Mouse (Mus musculus) CH12.LX (cell line): ENCODE results near the gene Nck2. TPM values are rescaled to one million over a fixed set of nuclear protein-coding genes. Genes with fewer than 3 reads are reported as not detected.
A peak's percentile ranks its signal among the peaks of the same experiment; 100 is the strongest.

ENCODE experiments used
- DNase-seq: peaks from one replicate; pipeline ENCODE4 v3.0.0-alpha.2; 2013; ENCODE audit errors: extremely low read depth
- H3K27ac ChIP-seq: 2 replicates; pipeline ENCODE4 v1.5.1; 2012; ENCODE audit warnings: low read depth, mild to moderate bottlenecking, control low read depth, moderate library complexity; ENCODE audit not compliant: insufficient read depth
- H3K27me3 ChIP-seq: replicated peaks from 2 replicates; pipeline ENCODE3; 2012; ENCODE audit warnings: inconsistent platforms
- H3K36me3 ChIP-seq, 2 experiments: replicated peaks in 1 of 2; 2 replicates each; pipeline versions ENCODE3 to v1.6.1; 2012; ENCODE audit warnings: inconsistent platforms in 1 of 2, low read length in 1 of 2, mild to moderate bottlenecking in 1 of 2, mixed read lengths in 1 of 2, moderate library complexity in 1 of 2; ENCODE audit not compliant: control insufficient read depth in 1 of 2, insufficient read depth in 1 of 2
- H3K4me1 ChIP-seq, 2 experiments: 2 replicates each; pipeline ENCODE4 v1.6.1; 2012; ENCODE audit warnings: inconsistent platforms in 1 of 2, moderate library complexity in 1 of 2; ENCODE audit not compliant: insufficient read depth in 2 of 2, control insufficient read depth in 1 of 2
- H3K4me2 ChIP-seq: 2 replicates; pipeline ENCODE4 v1.6.1; 2012; ENCODE audit warnings: low read depth, mild to moderate bottlenecking, control low read depth; ENCODE audit not compliant: poor library complexity, insufficient read depth, severe bottlenecking
- H3K4me3 ChIP-seq, 3 experiments: fragments of 150-350 bp in 1 of 3; sonication (generic) in 1 of 3; replicated peaks in 1 of 3; 2 replicates each; pipeline versions ENCODE3 to v1.5.1; 2011 to 2012; ENCODE audit warnings: low read depth in 2 of 3, low read length in 2 of 3, mild to moderate bottlenecking in 2 of 3, moderate library complexity in 2 of 3, control low read depth in 1 of 3, improper control_type of control experiment in 1 of 3, inconsistent platforms in 1 of 3, mixed read lengths in 1 of 3; ENCODE audit not compliant: poor library complexity in 1 of 3
- H3K79me2 ChIP-seq: replicated peaks from 2 replicates; pipeline ENCODE4 v1.6.1; 2012; ENCODE audit warnings: mild to moderate bottlenecking, moderate library complexity; ENCODE audit not compliant: control insufficient read depth, poor library complexity, insufficient read depth, severe bottlenecking; ENCODE audit errors: extremely low read depth
- H3K9ac ChIP-seq: 2 replicates; pipeline ENCODE4 v1.6.1; 2012; ENCODE audit warnings: low read depth, mild to moderate bottlenecking, control low read depth, moderate library complexity; ENCODE audit not compliant: insufficient read depth
- H3K9me3 ChIP-seq: replicated peaks from 2 replicates; pipeline ENCODE3; 2012; ENCODE audit warnings: low read length, inconsistent platforms, mixed read lengths
- CHD1 ChIP-seq: IDR thresholded peaks from 2 replicates; pipeline ENCODE4 v1.6.1; 2012; ENCODE audit warnings: low read depth, low read length, improper control_type of control experiment, inconsistent platforms
- CHD2 ChIP-seq: IDR thresholded peaks from 2 replicates; pipeline ENCODE4 v1.6.1; 2011; ENCODE audit warnings: low read length, improper control_type of control experiment
- GABPA ChIP-seq: IDR thresholded peaks from 2 replicates; pipeline ENCODE4 v1.6.1; 2012; ENCODE audit warnings: low read depth, low read length, improper control_type of control experiment, inconsistent platforms; ENCODE audit not compliant: insufficient replicate concordance
- IRF4 ChIP-seq: IDR thresholded peaks from 2 replicates; pipeline ENCODE4 v1.6.1; 2014; ENCODE audit warnings: low read depth, mild to moderate bottlenecking, inconsistent platforms, low read length, improper control_type of control experiment
- JUND ChIP-seq: conservative IDR thresholded peaks from 2 replicates; pipeline ENCODE4 v1.6.1; 2011; ENCODE audit warnings: low read depth, low read length, improper control_type of control experiment
- KAT2A ChIP-seq: IDR thresholded peaks from 2 replicates; pipeline ENCODE4 v1.6.1; 2012; ENCODE audit warnings: low read length, improper control_type of control experiment, inconsistent platforms; ENCODE audit not compliant: insufficient replicate concordance
- MAX ChIP-seq: IDR thresholded peaks from 2 replicates; pipeline ENCODE4 v1.6.1; 2011; ENCODE audit warnings: low read length, improper control_type of control experiment
- MAZ ChIP-seq: IDR thresholded peaks from 2 replicates; pipeline ENCODE4 v1.6.1; 2012; ENCODE audit warnings: low read depth, mild to moderate bottlenecking, inconsistent platforms, low read length, improper control_type of control experiment, moderate library complexity
- MEF2A ChIP-seq: IDR thresholded peaks from 2 replicates; pipeline ENCODE4 v1.6.1; 2014; ENCODE audit warnings: low read depth, mild to moderate bottlenecking, inconsistent platforms, low read length, improper control_type of control experiment, borderline replicate concordance
- MYC ChIP-seq: IDR thresholded peaks from 2 replicates; pipeline ENCODE4 v1.6.1; 2011; ENCODE audit warnings: low read depth, mild to moderate bottlenecking, improper control_type of control experiment, low read length
- NELFE ChIP-seq: IDR thresholded peaks from 2 replicates; pipeline ENCODE4 v1.6.1; 2011; ENCODE audit warnings: low read depth, low read length, improper control_type of control experiment
- NRF1 ChIP-seq: IDR thresholded peaks from 2 replicates; pipeline ENCODE4 v1.6.1; 2014; ENCODE audit warnings: low read depth, mild to moderate bottlenecking, inconsistent platforms, low read length, improper control_type of control experiment, moderate library complexity
- PAX5 ChIP-seq: IDR thresholded peaks from 2 replicates; pipeline ENCODE4 v1.6.1; 2012; ENCODE audit warnings: low read length, inconsistent platforms, mixed read lengths
- RAD21 ChIP-seq: IDR thresholded peaks from 2 replicates; pipeline ENCODE4 v1.6.1; 2011; ENCODE audit warnings: low read depth, mild to moderate bottlenecking, low read length, improper control_type of control experiment, moderate library complexity
- RCOR1 ChIP-seq: conservative IDR thresholded peaks from 2 replicates; pipeline ENCODE4 v1.6.1; 2012; ENCODE audit warnings: low read depth, mild to moderate bottlenecking, inconsistent platforms, low read length, improper control_type of control experiment
- SMC3 ChIP-seq: IDR thresholded peaks from 2 replicates; pipeline ENCODE4 v1.6.1; 2011; ENCODE audit warnings: low read depth, low read length, improper control_type of control experiment
- TCF12 ChIP-seq: IDR thresholded peaks from 2 replicates; pipeline ENCODE4 v1.6.1; 2014; ENCODE audit warnings: low read depth, mild to moderate bottlenecking, inconsistent platforms, low read length, improper control_type of control experiment
- USF2 ChIP-seq: conservative IDR thresholded peaks from 2 replicates; pipeline ENCODE4 v1.6.1; 2011; ENCODE audit warnings: low read depth, low read length, improper control_type of control experiment
- ZC3H11A ChIP-seq: IDR thresholded peaks from 2 replicates; pipeline ENCODE4 v1.6.1; 2012; ENCODE audit warnings: low read depth, mild to moderate bottlenecking, inconsistent platforms, low read length, improper control_type of control experiment
- ZKSCAN1 ChIP-seq: IDR thresholded peaks from 2 replicates; pipeline ENCODE4 v1.6.1; 2012; ENCODE audit warnings: low read depth, inconsistent platforms, low read length, improper control_type of control experiment, borderline replicate concordance
- ZMIZ1 ChIP-seq: IDR thresholded peaks from 2 replicates; pipeline ENCODE4 v1.6.1; 2012; ENCODE audit warnings: low read depth, mild to moderate bottlenecking, inconsistent platforms, low read length, improper control_type of control experiment
- dilution Hi-C: fragments of 300-500 bp; cut with MboI; formaldehyde crosslinking; loops from 2 replicates; pipeline ENCODE4 v1.14.3; 2020; ENCODE audit warnings: low sequenced_read_pairs; ENCODE audit not compliant: extremely low pct_unique_long_range_greater_than_20kb, extremely low pct_ligation_motif_present
- in situ Hi-C: fragments of 300-500 bp; cut with MboI; formaldehyde crosslinking; loops from 3 replicates; pipeline ENCODE4 v1.14.3; 2019; ENCODE audit warnings: low sequenced_read_pairs, low pct_ligation_motif_present, low pct_unique_long_range_greater_than_20kb, mixed read lengths
- polyA plus RNA-seq: library from polyadenylated mRNA; unstranded; fragments of >175 nt; gene quantifications from 2 replicates; pipeline ENCODE4 v1.2.1, GENCODE M21; 2012; ENCODE audit warnings: low read depth; ENCODE audit not compliant: insufficient read length
- total RNA-seq, 2 experiments: library from RNA; depleted of rRNA; stranded (reverse); fragments of 300-350 nt in 1 of 2; fragments of >200 nt in 1 of 2; gene quantifications; 2 replicates each; pipeline ENCODE4 v1.2.3; 2012 to 2014

Nck2 gene
- total and polyA plus RNA-seq, 3 experiments, result 4.4 to 7.6 (median 4.6) TPM

- H3K27me3 ChIP-seq, result no peaks in the 10 kb centered on the region
- H3K9ac ChIP-seq, result no peak overlapping the region
- no peak for TF ChIP-seq GABPA
- TF ChIP-seq MAZ, result no peak
- TF ChIP-seq NELFE, result no peak
- TF ChIP-seq MEF2A, result no peak
- TF ChIP-seq ZC3H11A, result no peak
- no peak for TF ChIP-seq MAX
- TF ChIP-seq CHD2, result no peak
- TF ChIP-seq ZMIZ1, result no peak
- no peak for TF ChIP-seq CHD1
- no peak for TF ChIP-seq JUND
- TF ChIP-seq PAX5, result no peak
- no peak for TF ChIP-seq NRF1
- TF ChIP-seq KAT2A, result no peak
- no peak overlapping the region for H3K4me3 ChIP-seq
- no peaks in the 10 kb centered on the region for H3K9me3 ChIP-seq
- dilution Hi-C loops (no loop called here), in situ Hi-C loops (no loop called here)
- H3K4me1 ChIP-seq, result peaks cover 5 to 31% of the 10 kb centered on the region in 2 experiments
- H3K4me2 ChIP-seq, result peak overlapping the region; percentile 78; the same call in 1 of the 2 replicates
- DNase-seq, result no peak
- no peak overlapping the region for H3K27ac ChIP-seq
- no peaks in the 10 kb centered on the region; the same call in 1 of the 2 replicates for H3K79me2 ChIP-seq
- H3K36me3 ChIP-seq, result peaks cover 0 to 2% of the 10 kb centered on the region in 2 experiments
These were observed 3.4 kb downstream of the Nck2 start for GRCm38 (mm10) chr1:43447602-43448287.

GRCm38 (mm10) chr1:43450811-43451210 lies 6.4 kb downstream of the Nck2 start:
- Histone ChIP-seq H3K4me2 (no peak overlapping the region), H3K36me3 (peaks cover 0 to 2% of the 10 kb centered on the region in 2 experiments), H3K9ac (no peak overlapping the region), H3K79me2 (no peaks in the 10 kb centered on the region; the same call in 1 of the 2 replicates), H3K27me3 (no peaks in the 10 kb centered on the region), H3K4me3 (no peak overlapping the region), H3K4me1 (peaks cover 3 to 29% of the 10 kb centered on the region in 2 experiments; a peak in 3 of 4 replicates), H3K9me3 (no peaks in the 10 kb centered on the region)
- dilution Hi-C loops, result no loop called here
- in situ Hi-C loops, result loop anchor here (25.0 kb wide), 1 partner anchor 186 kb away; no protein-coding TSS in a partner anchor
- DNase-seq, result no peak
- TF ChIP-seq CHD2 (no peak), PAX5 (no peak), RCOR1 (no peak), IRF4 (no peak), MEF2A (no peak), ZKSCAN1 (no peak), ZC3H11A (no peak), USF2 (no peak), SMC3 (no peak), RAD21 (no peak), TCF12 (no peak), MYC (no peak)
- TF ChIP-seq, all 38 proteins: peak for 0
- no peak overlapping the region for H3K27ac ChIP-seq
